Mouse (Mus musculus) cortical plate, adult 2 months (tissue): Measurements from ENCODE around the gene Ttyh1.
A peak's percentile ranks its signal among the peaks of the same experiment; 100 is the strongest.

Experiments
- CTCF ChIP-seq: fragments of 200-500 bp; IDR thresholded peaks from 2 replicates; pipeline ENCODE4 v1.5.1; 2011; ENCODE audit warnings: mild to moderate bottlenecking, control low read depth, low read length; ENCODE audit not compliant: insufficient read depth; ENCODE audit errors: extremely low read depth
- POLR2A ChIP-seq: fragments of 200-500 bp; IDR thresholded peaks from 2 replicates; pipeline ENCODE4 v1.6.1; 2011; ENCODE audit warnings: mild to moderate bottlenecking, low read length, control low read depth; ENCODE audit not compliant: insufficient read depth; ENCODE audit errors: extremely low read depth

DNA sequence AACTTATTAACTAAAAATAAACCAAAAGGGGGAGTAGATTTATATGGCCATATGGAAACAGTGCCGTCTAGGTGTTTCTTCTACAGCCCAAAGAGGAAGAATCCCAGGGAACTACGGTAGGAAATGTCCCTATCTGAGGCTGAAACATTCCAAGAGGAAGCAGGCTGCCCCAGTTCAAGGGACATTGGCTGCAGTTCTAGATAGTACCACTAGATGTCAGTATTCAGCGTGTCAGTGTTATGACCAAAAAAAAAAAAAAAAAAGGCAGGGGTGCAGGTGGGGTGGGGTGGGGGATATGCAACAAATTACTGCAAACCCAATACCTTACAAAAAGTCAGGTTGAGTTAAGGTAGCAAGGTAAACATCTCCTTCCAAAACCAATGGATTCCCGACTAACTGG lies 15.8 kb upstream of the Ttyh1 start:
- TF ChIP-seq CTCF (peak; percentile 58), POLR2A (no peak)
